Mouse (Mus musculus) ES-E14 (cell line): ENCODE measurements at regions not wholly inside any gene's neighbourhood (a gene's known extent, or its start where the extent isn't known, plus 50 kb on each side); places are given as distances from the start of the nearest gene placed in this dataset.

Source experiments
- HCFC1 ChIP-seq: IDR thresholded peaks from 2 replicates; pipeline ENCODE4 v1.6.1; 2012; ENCODE audit warnings: low read length, inconsistent platforms, borderline replicate concordance; ENCODE audit not compliant: insufficient read depth
- MAFK ChIP-seq: IDR thresholded peaks from 2 replicates; pipeline ENCODE4 v1.6.1; 2014; ENCODE audit warnings: mild to moderate bottlenecking, low read depth, low read length, inconsistent platforms; ENCODE audit not compliant: insufficient read depth

DNA sequence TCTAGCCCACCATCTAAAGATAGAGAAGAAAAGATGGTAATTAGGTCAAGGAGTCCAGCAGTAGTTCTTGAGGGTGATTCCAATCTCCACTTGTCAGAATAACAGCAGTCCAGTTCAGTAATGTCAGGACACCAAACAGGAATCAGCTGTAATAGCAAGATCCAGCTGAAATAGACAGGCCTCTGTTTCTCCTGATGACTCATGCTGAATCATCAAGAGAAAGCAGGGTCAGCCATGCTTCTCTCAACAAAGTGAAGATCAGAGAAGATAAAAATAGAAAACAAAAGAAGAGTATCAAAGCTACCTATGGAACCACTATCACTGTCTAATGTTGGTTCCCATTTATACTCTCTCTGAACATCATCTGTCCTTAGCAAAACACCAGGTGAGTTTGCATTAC, 1061.8 kb upstream of the Cdh9 start:
- TF ChIP-seq MAFK (0 out of 2 replicates have a peak, but pooled peaks have one; percentile 13), HCFC1 (no peak)
